Mouse (Mus musculus): ENCODE measurements around the gene Wrap73. TPM values are rescaled to one million over a fixed set of nuclear protein-coding genes. Genes with fewer than 3 reads are reported as not detected.

Gene Wrap73
- polyA plus RNA-seq, 1 experiment from 2014 or later, result 17.3 TPM

DNA sequence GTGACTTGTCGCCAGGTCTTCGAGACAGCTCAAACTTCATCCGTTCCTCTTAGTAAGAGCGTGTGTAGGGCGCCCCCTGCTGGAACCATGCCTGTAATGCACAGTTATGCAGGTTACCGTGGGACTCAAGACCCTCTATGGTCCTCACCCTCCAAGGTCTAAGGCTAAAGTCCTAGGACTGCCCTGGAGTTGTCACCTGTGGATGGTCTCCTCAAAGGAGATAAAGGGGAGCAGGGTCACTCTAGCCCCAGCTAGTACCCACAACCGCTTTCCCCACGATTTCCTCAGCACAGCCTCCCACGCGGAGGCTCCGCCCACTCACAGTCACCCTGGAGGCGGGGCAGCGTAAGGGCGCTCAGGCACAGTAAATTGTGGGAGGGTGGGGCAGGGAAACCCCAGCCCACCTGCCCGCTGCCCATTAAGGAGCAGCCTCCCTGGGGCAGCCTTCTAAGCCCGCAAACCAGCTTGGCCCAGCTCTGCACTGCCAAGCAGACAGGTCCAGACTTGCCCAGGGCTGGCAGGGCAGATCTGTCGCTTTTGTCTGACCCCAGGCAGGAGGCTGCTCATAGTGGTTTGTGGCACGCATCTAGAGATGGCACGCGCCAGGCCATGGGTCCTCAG, 36.7 kb upstream of the Wrap73 start:
- Histone ChIP-seq H3K27me3 (ENCODE audit: control insufficient read depth, insufficient read depth, low read length) (no peaks in the 10 kb centered on the region), H3K4me3 (ENCODE audit: low read depth, low read length) (peak overlapping the region; percentile 17; the same call in 1 of the 2 replicates), H3K36me3 (ENCODE audit: control insufficient read depth, insufficient read depth, low read length) (no peaks in the 10 kb centered on the region), H3K9ac (ENCODE audit: low read length) (no peak overlapping the region), H3K27ac (replicated peaks) (no peak overlapping the region), H3K4me2 (replicated peaks; ENCODE audit: low read depth) (peak overlapping the region; percentile 46), H3K9me3 (ENCODE audit: control insufficient read depth, low read length) (no peaks in the 10 kb centered on the region), H3K4me1 (replicated peaks; ENCODE audit: control insufficient read depth, insufficient read depth) (no peaks in the 10 kb centered on the region)
- WGBS, result 29% methylated on average over 20 of the region's 20 CpGs
- TF ChIP-seq CTCF (IDR thresholded peaks at IDR 0.05; ENCODE audit: low read depth) (peak; percentile 86), EP300 (optimal IDR thresholded peaks at IDR 0.05) (no peak)
- DNase-seq (ENCODE audit: low spot score) (peak; percentile 72), ATAC-seq (ENCODE audit: low FRiP score, low TSS enrichment) (peak; percentile 63)

DNA sequence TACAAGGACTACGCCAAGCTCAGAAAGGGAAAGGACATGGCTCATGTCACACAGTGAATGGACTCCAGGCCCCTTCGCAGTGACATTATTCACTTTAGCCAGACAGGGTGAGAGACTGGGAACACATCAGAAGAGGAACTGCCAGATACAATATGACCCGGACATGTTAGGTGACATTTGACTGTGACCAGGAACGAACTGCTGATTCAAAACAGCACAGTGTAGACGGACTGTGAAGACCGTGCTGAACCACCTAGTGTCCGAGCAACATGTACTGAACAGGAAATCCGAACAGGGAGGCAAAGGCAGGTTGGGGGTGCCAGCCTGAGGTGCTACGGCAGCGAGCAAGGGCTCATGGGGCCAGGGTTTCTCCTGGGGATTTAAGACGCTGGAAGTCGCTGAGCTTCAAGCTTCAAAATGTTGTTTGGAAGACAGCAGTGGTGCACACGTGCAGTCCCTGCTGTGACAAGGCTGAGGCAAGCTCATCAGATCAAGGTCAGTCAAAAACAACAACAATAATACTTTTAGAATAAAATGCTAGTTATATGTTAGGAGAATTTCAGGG, 35.6 kb upstream of the Wrap73 start:
- Histone ChIP-seq H3K36me3 (ENCODE audit: control insufficient read depth, insufficient read depth, low read length) (no peaks in the 10 kb centered on the region), H3K4me1 (replicated peaks; ENCODE audit: control insufficient read depth, insufficient read depth) (no peaks in the 10 kb centered on the region), H3K9ac (ENCODE audit: low read length) (no peak overlapping the region), H3K27me3 (ENCODE audit: control insufficient read depth, insufficient read depth, low read length) (no peaks in the 10 kb centered on the region), H3K27ac (replicated peaks) (no peak overlapping the region), H3K4me3 (ENCODE audit: low read depth, low read length) (no peak overlapping the region), H3K9me3 (ENCODE audit: control insufficient read depth, low read length) (no peaks in the 10 kb centered on the region), H3K4me2 (replicated peaks; ENCODE audit: low read depth) (no peak overlapping the region)
- WGBS, result 72% methylated on average over 13 of the region's 13 CpGs
- no peak for TF ChIP-seq EP300 (optimal IDR thresholded peaks at IDR 0.05)
- TF ChIP-seq CTCF (IDR thresholded peaks at IDR 0.05; ENCODE audit: low read depth), result no peak
- DNase-seq (ENCODE audit: low spot score), result no peak
- no peak for ATAC-seq (ENCODE audit: low FRiP score, low TSS enrichment)

DNA sequence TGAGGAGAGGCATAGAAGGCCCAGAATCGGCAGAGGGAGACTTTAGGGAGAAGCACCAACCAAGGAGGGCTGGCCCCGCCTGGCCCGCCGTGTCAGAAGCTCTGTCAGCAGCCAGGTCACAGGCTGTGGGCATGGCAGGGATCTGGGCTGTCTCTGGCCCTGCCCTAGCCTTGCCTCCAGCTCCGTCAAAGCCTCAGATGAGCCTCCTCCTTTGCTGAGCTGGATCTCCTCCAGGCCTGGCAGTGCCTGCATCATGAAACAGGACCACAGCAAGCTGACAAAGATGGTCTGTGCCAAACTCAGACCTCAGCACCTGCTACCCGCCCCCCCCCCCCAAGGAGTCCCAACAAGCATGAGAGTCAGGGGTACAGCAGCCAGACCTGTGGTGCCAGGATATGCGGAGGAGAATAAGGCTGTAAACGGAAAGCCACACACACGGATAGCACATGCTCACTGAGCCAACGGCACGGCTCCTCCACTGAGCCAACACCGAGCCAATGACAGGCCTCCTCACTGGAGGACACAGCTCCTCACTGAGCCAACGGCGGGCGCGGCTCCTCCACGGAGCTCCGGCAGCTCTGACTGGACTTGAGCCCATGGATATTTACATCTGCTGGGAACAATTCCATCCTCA, 32.8 kb upstream of the Wrap73 start:
- Histone ChIP-seq H3K4me2 (replicated peaks; ENCODE audit: low read depth) (peak overlapping the region; percentile 14; the same call in 1 of the 2 replicates), H3K9ac (ENCODE audit: low read length) (no peak overlapping the region), H3K9me3 (ENCODE audit: control insufficient read depth, low read length) (no peaks in the 10 kb centered on the region), H3K4me3 (ENCODE audit: low read depth, low read length) (no peak overlapping the region), H3K27ac (replicated peaks) (no peak overlapping the region), H3K36me3 (ENCODE audit: control insufficient read depth, insufficient read depth, low read length) (no peaks in the 10 kb centered on the region), H3K4me1 (replicated peaks; ENCODE audit: control insufficient read depth, insufficient read depth) (no peaks in the 10 kb centered on the region), H3K27me3 (ENCODE audit: control insufficient read depth, insufficient read depth, low read length) (no peaks in the 10 kb centered on the region)
- peak; percentile 62; the same call in 1 of the 2 replicates for ATAC-seq (ENCODE audit: low FRiP score, low TSS enrichment)
- WGBS, result 35% methylated on average over 18 of the region's 18 CpGs
- peak; percentile 54 for DNase-seq (ENCODE audit: low spot score)
- TF ChIP-seq EP300 (optimal IDR thresholded peaks at IDR 0.05) (no peak), CTCF (IDR thresholded peaks at IDR 0.05; ENCODE audit: low read depth) (no peak)

DNA sequence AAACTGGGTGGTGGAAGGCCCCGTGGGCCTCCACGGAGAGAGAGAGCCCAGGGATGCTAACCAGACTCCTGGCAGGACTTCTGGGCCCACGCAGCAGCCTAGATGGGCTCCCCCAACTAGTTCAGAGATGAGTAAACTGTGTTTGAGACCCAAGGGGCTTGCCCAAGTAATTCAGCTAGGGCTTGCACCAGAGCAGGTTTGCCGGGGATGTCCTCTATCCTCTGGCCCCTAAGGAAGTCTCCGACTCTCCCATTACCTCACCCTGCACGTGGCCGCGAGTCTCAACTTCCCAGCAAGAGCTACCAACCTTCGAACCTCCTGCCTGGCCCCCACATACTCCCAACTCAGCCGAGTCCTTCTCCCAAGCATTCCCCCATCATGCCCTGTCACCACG, 32.3 kb upstream of the Wrap73 start:
- Histone ChIP-seq H3K27ac (replicated peaks) (no peak overlapping the region), H3K36me3 (ENCODE audit: control insufficient read depth, insufficient read depth, low read length) (no peaks in the 10 kb centered on the region), H3K4me2 (replicated peaks; ENCODE audit: low read depth) (no peak overlapping the region), H3K27me3 (ENCODE audit: control insufficient read depth, insufficient read depth, low read length) (no peaks in the 10 kb centered on the region), H3K9me3 (ENCODE audit: control insufficient read depth, low read length) (no peaks in the 10 kb centered on the region), H3K9ac (ENCODE audit: low read length) (no peak overlapping the region), H3K4me3 (ENCODE audit: low read depth, low read length) (no peak overlapping the region), H3K4me1 (replicated peaks; ENCODE audit: control insufficient read depth, insufficient read depth) (no peaks in the 10 kb centered on the region)
- TF ChIP-seq CTCF (IDR thresholded peaks at IDR 0.05; ENCODE audit: low read depth) (no peak), EP300 (optimal IDR thresholded peaks at IDR 0.05) (no peak)
- 69% methylated on average over 11 of the region's 11 CpGs for WGBS
- no peak for ATAC-seq (ENCODE audit: low FRiP score, low TSS enrichment)
- no peak for DNase-seq (ENCODE audit: low spot score)

DNA sequence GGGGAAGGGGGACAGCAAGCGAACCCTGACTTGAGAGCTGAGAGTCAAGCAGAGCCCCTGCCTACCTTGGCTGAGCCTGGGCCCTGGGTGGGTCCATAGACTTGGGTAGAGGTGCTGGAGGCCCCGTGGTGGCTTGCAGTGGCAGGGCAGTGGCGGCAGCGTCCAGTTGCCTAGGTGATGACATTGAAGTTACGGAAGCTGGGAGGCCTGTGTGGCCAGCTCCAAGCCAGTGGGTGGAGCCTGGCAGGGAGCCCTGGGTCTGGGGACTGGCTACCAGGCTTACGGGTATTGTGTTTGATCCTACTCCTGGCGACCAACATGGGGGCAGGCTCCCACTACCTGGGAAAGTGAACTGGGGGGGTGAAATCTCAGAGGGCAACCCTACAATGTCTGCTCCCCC, 25.8 kb upstream of the Wrap73 start:
- Histone ChIP-seq H3K27ac (replicated peaks) (no peak overlapping the region), H3K36me3 (ENCODE audit: control insufficient read depth, insufficient read depth, low read length) (no peaks in the 10 kb centered on the region), H3K4me1 (replicated peaks; ENCODE audit: control insufficient read depth, insufficient read depth) (no peaks in the 10 kb centered on the region), H3K9ac (ENCODE audit: low read length) (no peak overlapping the region), H3K27me3 (ENCODE audit: control insufficient read depth, insufficient read depth, low read length) (no peaks in the 10 kb centered on the region), H3K9me3 (ENCODE audit: control insufficient read depth, low read length) (no peaks in the 10 kb centered on the region), H3K4me2 (replicated peaks; ENCODE audit: low read depth) (no peak overlapping the region), H3K4me3 (ENCODE audit: low read depth, low read length) (no peak overlapping the region)
- 55% methylated on average over 7 of the region's 7 CpGs for WGBS
- TF ChIP-seq CTCF (IDR thresholded peaks at IDR 0.05; ENCODE audit: low read depth), result no peak
- no peak for TF ChIP-seq EP300 (optimal IDR thresholded peaks at IDR 0.05)
- no peak for ATAC-seq (ENCODE audit: low FRiP score, low TSS enrichment)
- DNase-seq (ENCODE audit: low spot score), result peak; percentile 54

DNA sequence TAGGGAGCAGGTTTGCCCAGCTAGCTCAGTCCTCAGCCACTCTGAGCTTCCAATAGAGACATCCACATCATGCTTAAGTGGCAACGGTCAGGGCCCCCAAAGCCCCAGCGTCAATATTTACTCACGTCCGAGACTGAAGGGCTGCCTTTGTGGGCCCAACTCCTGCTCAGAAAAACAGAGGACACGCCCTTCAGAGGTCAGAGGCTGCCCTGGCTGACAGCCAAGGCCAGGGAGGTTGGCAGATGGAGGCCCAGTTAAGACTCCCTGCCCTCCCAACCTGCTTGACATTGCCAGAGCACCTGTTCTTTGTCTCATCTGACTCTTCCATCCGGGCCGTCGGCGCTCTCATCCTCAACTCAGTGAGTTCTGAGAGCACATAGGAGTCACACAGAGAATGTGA, 23.4 kb upstream of the Wrap73 start:
- Histone ChIP-seq H3K27me3 (ENCODE audit: control insufficient read depth, insufficient read depth, low read length) (no peaks in the 10 kb centered on the region), H3K4me3 (ENCODE audit: low read depth, low read length) (no peak overlapping the region), H3K4me1 (replicated peaks; ENCODE audit: control insufficient read depth, insufficient read depth) (no peaks in the 10 kb centered on the region), H3K4me2 (replicated peaks; ENCODE audit: low read depth) (no peak overlapping the region), H3K9ac (ENCODE audit: low read length) (no peak overlapping the region), H3K27ac (replicated peaks) (no peak overlapping the region), H3K36me3 (ENCODE audit: control insufficient read depth, insufficient read depth, low read length) (no peaks in the 10 kb centered on the region), H3K9me3 (ENCODE audit: control insufficient read depth, low read length) (no peaks in the 10 kb centered on the region)
- DNase-seq (ENCODE audit: low spot score) (peak; percentile 75), ATAC-seq (ENCODE audit: low FRiP score, low TSS enrichment) (peak; percentile 64)
- 44% methylated on average over 9 of the region's 9 CpGs for WGBS
- TF ChIP-seq EP300 (optimal IDR thresholded peaks at IDR 0.05), result no peak
- no peak for TF ChIP-seq CTCF (IDR thresholded peaks at IDR 0.05; ENCODE audit: low read depth)
